Mouse (Mus musculus): Measurements from ENCODE around the gene Rora. TPM values are rescaled to one million over a fixed set of nuclear protein-coding genes. Genes with fewer than 3 reads are reported as not detected.

Rora gene
- polyA plus RNA-seq, 1 experiment from 2014 or later, result 6.1 TPM

DNA sequence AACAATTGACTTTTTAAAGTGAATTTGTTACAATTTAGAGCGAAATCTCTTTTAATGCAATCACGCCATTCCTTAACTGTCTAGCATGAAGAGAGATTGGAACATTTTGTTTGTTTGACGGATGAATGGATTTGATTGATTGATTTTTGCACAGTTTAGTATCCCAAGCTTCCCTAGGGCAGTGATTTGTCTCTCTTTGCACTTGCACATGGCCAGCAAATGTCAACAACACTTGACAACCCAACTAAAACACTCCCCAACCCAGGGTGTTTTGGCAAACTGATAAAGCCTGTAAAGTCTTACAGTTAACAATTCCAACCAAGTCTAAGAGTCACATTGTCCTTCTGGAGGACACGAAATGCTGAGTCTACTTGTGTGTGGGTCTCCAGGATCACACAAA lies 733.7 kb downstream of the Rora start:
- Histone ChIP-seq H3K4me3 (no peak overlapping the region), H3K27me3 (replicated peaks) (no peaks in the 10 kb centered on the region), H3K9ac (no peak overlapping the region), H3K36me3 (no peaks in the 10 kb centered on the region), H3K4me2 (no peak overlapping the region), H3K27ac (replicated peaks) (no peak overlapping the region), H3K4me1 (peaks cover 5% of the 10 kb centered on the region), H3K9me3 (no peaks in the 10 kb centered on the region)
- no peak for ATAC-seq (ENCODE audit: extremely low read depth, insufficient number of reproducible peaks, low FRiP score, low TSS enrichment)
- WGBS, result 67% methylated on average over 4 of the region's 4 CpGs

DNA sequence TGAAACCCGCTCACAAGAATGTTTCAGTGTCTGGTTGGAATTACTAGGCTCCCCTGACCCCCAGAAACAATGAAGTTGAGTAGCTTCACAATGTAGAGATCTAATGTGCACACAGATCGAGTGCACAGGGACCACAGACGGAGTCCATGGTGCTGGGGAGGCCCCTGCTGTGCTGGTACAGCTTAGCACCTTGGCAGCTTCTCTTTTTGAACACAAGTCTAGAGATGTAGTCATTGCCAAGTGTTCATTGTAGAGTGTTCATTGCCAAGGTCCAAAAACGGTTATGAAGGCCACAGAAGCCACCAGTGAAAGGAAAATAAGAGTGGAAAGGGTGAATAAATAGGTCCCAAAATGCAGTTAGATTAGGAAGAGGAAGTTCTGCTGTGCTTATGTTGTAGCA lies 737.0 kb downstream of the Rora start:
- Histone ChIP-seq H3K9ac (no peak overlapping the region), H3K36me3 (no peaks in the 10 kb centered on the region), H3K27ac (replicated peaks) (no peak overlapping the region), H3K4me2 (no peak overlapping the region), H3K4me3 (no peak overlapping the region), H3K4me1 (peaks cover 5% of the 10 kb centered on the region), H3K9me3 (no peaks in the 10 kb centered on the region), H3K27me3 (replicated peaks) (no peaks in the 10 kb centered on the region)
- ATAC-seq (ENCODE audit: extremely low read depth, insufficient number of reproducible peaks, low FRiP score, low TSS enrichment), result no peak
- WGBS, result 68% methylated on average over 4 of the region's 4 CpGs

DNA sequence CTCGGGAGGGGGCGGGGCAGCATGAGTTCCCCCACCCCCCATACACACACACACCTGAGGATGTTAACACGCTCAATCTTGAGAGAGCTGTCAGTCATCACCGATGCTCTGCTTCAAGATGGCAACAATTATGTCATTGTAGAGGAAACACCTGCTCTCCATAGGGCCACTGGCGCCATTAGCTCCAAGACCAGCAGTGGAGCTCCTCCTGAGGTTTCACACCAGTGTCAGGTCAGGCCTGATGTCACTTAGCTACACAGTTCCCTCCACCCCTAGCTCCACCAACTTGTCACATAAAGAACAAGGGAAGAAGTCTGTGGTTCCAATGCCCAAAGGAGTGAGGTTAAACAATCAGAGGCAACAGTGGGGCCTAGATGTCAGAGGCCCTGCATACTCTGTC lies 740.6 kb downstream of the Rora start:
- Histone ChIP-seq H3K9ac (no peak overlapping the region), H3K4me1 (peaks cover 17% of the 10 kb centered on the region), H3K27me3 (replicated peaks) (no peaks in the 10 kb centered on the region), H3K36me3 (no peaks in the 10 kb centered on the region), H3K4me2 (no peak overlapping the region), H3K9me3 (no peaks in the 10 kb centered on the region), H3K27ac (replicated peaks) (no peak overlapping the region), H3K4me3 (no peak overlapping the region)
- WGBS, result 82% methylated on average over 5 of the region's 5 CpGs
- no peak for ATAC-seq (ENCODE audit: extremely low read depth, insufficient number of reproducible peaks, low FRiP score, low TSS enrichment)

DNA sequence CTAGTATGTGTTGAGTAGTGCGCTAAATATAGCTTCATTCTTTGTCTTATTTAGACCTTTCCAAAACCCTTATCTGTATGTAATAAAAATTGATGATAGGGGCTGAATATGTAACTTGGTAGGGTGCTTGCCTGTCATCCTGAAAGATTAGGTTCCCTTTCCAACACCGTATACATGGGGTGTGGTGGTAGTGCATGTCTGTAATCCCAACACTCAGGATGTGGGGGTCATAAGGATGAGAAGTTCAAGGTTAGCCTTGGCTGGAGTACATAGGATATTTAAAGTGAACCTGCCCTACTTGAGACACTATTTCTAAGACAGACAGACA lies 743.8 kb downstream of the Rora start:
- Histone ChIP-seq H3K27me3 (replicated peaks) (no peaks in the 10 kb centered on the region), H3K27ac (replicated peaks) (peak overlapping the region; percentile 95), H3K4me2 (peak overlapping the region; percentile 89), H3K4me1 (peaks cover 12% of the 10 kb centered on the region), H3K4me3 (peak overlapping the region; percentile 87), H3K9ac (peak overlapping the region; percentile 95), H3K36me3 (peaks cover 7% of the 10 kb centered on the region; the same call in 1 of the 2 replicates), H3K9me3 (no peaks in the 10 kb centered on the region)
- 51% methylated on average over 2 of the region's 2 CpGs for WGBS
- no peak for ATAC-seq (ENCODE audit: extremely low read depth, insufficient number of reproducible peaks, low FRiP score, low TSS enrichment)

DNA sequence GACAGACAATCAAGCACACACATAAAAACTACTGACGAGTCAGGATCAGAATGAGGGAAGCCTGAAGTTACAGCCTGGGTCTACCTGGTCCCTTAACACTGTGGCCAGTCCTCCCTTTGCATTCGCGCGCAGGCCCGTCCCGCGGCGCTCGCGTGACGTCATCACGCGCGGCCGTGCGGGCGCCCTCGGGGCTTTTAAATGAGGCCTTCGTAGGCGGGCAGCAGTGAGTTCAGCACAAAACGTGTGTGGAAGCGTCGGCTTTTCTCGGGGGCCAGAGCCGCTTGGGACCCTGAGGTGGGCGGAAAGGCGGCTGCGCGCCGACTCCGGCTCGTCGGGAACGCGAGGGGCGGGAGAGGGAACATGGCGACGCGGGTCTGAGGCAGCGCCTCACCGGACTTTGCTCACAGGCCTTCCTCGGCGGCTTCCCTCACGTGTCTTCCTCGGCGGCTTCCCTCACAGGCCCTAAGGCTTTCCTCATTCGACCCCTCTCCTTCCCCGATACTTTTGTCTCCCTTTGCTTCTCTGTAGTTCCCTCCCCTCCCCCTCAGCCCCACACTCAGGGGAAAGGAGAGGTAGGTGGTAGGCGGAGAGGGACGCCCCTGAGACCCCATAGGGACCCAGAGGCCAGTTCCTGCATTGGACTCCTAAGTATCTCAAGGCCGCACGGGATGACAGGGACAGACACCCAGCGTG lies 744.3 kb downstream of the Rora start, which contains the start of gene Ice2:
Gene Ice2 (plus strand): TSS at position 147 of the 693 bp plus-strand sequence.
- Histone ChIP-seq H3K4me2 (peak within 1 kb of the TSS; percentile 89), H3K27me3 (replicated peaks) (no peaks in the 10 kb centered on the region), H3K36me3 (peaks cover 7% of the 10 kb centered on the region; the same call in 1 of the 2 replicates), H3K9ac (peak within 1 kb of the TSS; percentile 95), H3K4me1 (peaks cover 12% of the 10 kb centered on the region), H3K4me3 (peak within 1 kb of the TSS; percentile 87), H3K27ac (replicated peaks) (peak within 1 kb of the TSS; percentile 95), H3K9me3 (no peaks in the 10 kb centered on the region)
- WGBS, result under 1% methylated on average over 53 of the region's 53 CpGs
- peak; percentile 42; the same call in 1 of the 2 replicates for ATAC-seq (ENCODE audit: extremely low read depth, insufficient number of reproducible peaks, low FRiP score, low TSS enrichment)

DNA sequence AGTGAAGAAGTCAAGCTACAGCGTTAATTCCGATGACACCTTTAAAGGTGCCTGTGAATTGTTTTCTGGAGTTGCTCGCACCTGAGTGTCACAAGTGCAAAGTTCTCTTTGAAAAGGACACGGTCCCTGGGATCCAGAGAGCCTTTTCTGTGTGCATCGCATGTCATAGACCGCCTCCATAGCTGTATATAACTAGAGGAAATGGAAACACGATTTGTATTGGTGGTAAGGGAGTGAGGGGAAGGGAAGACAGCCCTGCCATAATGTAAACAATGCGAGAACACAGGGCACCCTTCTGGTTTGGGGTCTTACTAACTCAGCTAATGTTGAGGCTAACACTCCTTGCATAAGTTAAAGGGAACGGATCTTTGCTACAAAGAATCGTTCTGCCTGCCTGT lies 744.9 kb downstream of the Rora start:
- Histone ChIP-seq H3K9ac (peak overlapping the region; percentile 95), H3K4me2 (peak overlapping the region; percentile 89), H3K27ac (replicated peaks) (peak overlapping the region; percentile 95), H3K4me3 (peak overlapping the region; percentile 87), H3K9me3 (no peaks in the 10 kb centered on the region), H3K27me3 (replicated peaks) (no peaks in the 10 kb centered on the region), H3K4me1 (peaks cover 12% of the 10 kb centered on the region), H3K36me3 (peaks cover 7% of the 10 kb centered on the region; the same call in 1 of the 2 replicates)
- no peak for ATAC-seq (ENCODE audit: extremely low read depth, insufficient number of reproducible peaks, low FRiP score, low TSS enrichment)
- WGBS, result 16% methylated on average over 10 of the region's 10 CpGs

DNA sequence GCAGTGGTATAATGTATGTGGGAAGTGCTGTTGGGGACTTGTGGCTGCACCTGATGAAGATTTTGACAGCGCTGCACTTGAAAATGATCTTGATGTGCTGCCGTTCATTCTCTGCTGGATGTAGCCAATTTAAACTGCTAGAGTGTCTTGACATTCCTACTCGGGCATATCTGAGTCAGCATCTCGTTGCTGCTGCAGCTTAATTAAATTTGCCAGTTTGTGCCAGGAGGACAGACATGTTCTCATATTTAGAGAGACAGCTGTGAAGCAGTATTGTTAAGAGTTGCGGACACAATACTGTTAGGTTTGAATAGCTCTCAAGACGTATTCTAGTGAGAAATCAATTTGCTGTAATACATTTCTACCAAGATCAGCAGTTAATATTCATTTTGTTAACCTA lies 751.1 kb downstream of the Rora start:
- Histone ChIP-seq H3K4me2 (no peak overlapping the region), H3K27me3 (replicated peaks) (no peaks in the 10 kb centered on the region), H3K4me1 (no peaks in the 10 kb centered on the region), H3K27ac (replicated peaks) (no peak overlapping the region), H3K4me3 (no peak overlapping the region), H3K36me3 (peaks cover 19% of the 10 kb centered on the region), H3K9me3 (no peaks in the 10 kb centered on the region), H3K9ac (no peak overlapping the region)
- no peak for ATAC-seq (ENCODE audit: extremely low read depth, insufficient number of reproducible peaks, low FRiP score, low TSS enrichment)
- 74% methylated on average over 6 of the region's 6 CpGs for WGBS

DNA sequence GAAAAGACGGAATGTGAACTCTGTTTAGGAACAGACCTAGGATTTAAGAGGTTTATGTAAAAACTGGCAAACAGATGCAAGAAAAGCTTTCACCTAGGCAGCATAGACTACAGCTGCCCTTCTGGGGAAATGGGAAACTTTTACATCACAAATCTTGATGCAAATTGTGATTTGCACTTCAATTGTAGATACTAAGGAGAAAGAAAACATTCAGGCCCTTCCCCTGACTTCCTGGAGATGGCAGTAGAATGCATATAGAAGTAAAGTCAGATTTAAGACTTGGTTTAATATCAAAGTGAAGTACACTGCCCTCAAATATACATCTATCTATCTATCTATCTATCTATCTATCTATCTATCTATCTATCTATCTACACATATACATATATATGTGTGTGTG lies 765.9 kb downstream of the Rora start:
- no peak for ATAC-seq (ENCODE audit: extremely low read depth, insufficient number of reproducible peaks, low FRiP score, low TSS enrichment)
- no peaks in the 10 kb centered on the region for H3K9me3 ChIP-seq
- H3K27ac ChIP-seq (replicated peaks), result no peak overlapping the region
- H3K27me3 ChIP-seq (replicated peaks), result no peaks in the 10 kb centered on the region
- H3K36me3 ChIP-seq, result peaks cover 67% of the 10 kb centered on the region
- no peak overlapping the region for H3K4me2 ChIP-seq
- no peak overlapping the region for H3K4me3 ChIP-seq
- H3K9ac ChIP-seq, result no peak overlapping the region
- no peaks in the 10 kb centered on the region for H3K4me1 ChIP-seq
- WGBS, result 86% methylated on average over 1 of the region's 1 CpGs

DNA sequence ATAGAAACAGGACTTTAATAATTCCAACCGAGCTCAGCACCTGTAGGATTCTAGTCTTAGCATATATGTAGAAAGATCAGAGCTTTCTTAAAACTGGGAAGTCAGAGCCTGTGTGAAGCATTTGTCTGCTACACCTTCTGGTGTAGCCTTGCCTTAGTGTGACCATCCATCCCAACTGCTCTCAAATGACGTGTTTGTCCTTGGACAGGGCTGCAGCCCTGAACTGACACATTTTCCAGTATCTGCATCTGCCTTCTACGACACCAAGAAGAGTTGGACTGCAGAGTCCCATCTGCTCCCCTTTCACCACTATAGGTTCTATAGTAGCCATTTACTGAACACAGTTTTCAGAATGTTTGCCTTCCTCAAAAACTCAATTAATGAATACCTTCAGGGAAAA lies 776.9 kb downstream of the Rora start:
- Histone ChIP-seq H3K9me3 (no peaks in the 10 kb centered on the region), H3K9ac (no peak overlapping the region), H3K27me3 (replicated peaks) (no peaks in the 10 kb centered on the region), H3K27ac (replicated peaks) (no peak overlapping the region), H3K36me3 (peaks cover 59% of the 10 kb centered on the region), H3K4me2 (no peak overlapping the region), H3K4me1 (peaks cover 14% of the 10 kb centered on the region), H3K4me3 (no peak overlapping the region)
- WGBS, result 80% methylated on average over 3 of the region's 3 CpGs
- no peak for ATAC-seq (ENCODE audit: extremely low read depth, insufficient number of reproducible peaks, low FRiP score, low TSS enrichment)

DNA sequence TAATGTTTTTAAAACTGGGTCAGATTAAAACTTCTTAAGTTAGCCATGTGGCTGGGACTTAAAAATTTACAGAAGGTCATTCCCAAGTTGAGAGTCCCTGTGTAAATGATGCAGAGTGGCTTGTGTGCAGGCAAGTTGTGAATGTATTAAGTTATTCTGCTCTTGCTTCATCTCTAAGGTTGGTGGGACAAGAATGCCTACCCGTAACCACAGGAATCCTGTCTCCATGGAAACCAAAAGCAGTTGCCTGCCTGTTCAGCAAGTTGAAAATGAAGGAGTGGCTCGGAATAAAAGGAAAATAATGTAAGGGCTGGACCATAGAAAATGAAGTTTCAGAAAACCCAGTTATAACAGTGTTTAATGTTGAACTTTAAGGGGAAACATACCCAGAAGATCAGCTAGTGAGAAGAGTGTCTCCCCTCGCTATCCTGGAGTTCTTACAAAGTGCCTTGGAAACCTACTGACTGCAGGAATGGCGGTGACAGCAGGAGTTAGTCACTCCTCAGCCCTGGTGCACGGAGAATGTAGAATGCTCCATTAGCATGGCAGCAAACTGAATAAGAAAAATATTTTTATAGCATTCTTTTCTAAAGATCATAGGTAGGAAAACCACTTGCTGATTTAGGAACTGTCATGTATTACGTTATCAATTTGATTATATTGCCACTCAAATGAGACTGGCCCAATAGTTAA lies 778.4 kb downstream of the Rora start:
- Histone ChIP-seq H3K9me3 (no peaks in the 10 kb centered on the region), H3K4me3 (no peak overlapping the region), H3K4me2 (no peak overlapping the region), H3K36me3 (peaks cover 47% of the 10 kb centered on the region), H3K4me1 (peaks cover 14% of the 10 kb centered on the region), H3K27ac (replicated peaks) (peak overlapping the region; percentile 25), H3K9ac (no peak overlapping the region), H3K27me3 (replicated peaks) (no peaks in the 10 kb centered on the region)
- WGBS, result 40% methylated on average over 6 of the region's 6 CpGs
- no peak for ATAC-seq (ENCODE audit: extremely low read depth, insufficient number of reproducible peaks, low FRiP score, low TSS enrichment)

DNA sequence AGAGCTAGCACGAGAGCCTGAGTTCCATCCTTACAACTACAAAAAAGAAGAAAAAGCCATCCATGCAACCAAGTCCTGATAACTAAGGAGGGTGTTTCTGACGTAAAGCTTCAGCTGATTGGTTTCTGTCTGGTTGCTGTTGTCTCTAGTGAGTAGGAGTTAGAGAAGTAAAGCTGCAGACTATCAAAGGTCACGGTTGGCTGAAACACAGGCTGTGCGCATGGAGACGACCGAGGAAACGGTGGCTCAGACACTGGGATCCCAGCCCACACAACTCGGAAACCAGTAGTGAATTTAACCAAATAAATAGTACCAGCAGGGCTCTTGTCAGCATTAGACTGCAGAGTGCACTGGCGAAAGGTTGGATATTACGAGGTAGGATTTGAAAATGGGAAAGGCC lies 781.6 kb downstream of the Rora start:
- H3K27ac ChIP-seq (replicated peaks), result no peak overlapping the region
- WGBS, result 60% methylated on average over 10 of the region's 10 CpGs
- H3K4me3 ChIP-seq, result no peak overlapping the region
- no peak overlapping the region for H3K9ac ChIP-seq
- no peak for ATAC-seq (ENCODE audit: extremely low read depth, insufficient number of reproducible peaks, low FRiP score, low TSS enrichment)
- peaks cover 20% of the 10 kb centered on the region for H3K4me1 ChIP-seq
- H3K9me3 ChIP-seq, result no peaks in the 10 kb centered on the region
- peaks cover 21% of the 10 kb centered on the region for H3K36me3 ChIP-seq
- no peak overlapping the region for H3K4me2 ChIP-seq
- no peaks in the 10 kb centered on the region for H3K27me3 ChIP-seq (replicated peaks)

DNA sequence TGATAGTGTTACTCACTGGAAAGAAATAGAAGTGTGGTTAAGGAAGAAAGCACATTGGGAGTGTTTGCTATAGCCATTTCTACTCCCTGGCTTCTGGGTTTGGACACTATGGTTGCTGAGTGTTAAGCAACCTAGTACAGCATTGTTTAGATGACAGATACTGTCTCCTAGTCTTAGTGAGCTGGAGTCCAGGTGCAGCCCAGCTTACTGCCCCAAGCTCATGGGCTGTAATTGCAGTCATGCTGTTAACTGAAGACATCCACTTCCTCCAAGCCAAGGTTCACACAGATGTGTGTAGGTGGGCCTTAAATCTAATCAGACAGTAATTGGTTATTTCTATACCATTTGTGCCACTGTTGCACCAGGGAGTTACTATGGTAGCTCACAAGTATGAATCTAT lies 782.1 kb downstream of the Rora start:
- H3K4me1 ChIP-seq, result peaks cover 21% of the 10 kb centered on the region
- no peak overlapping the region for H3K9ac ChIP-seq
- ATAC-seq (ENCODE audit: extremely low read depth, insufficient number of reproducible peaks, low FRiP score, low TSS enrichment), result no peak
- H3K27me3 ChIP-seq (replicated peaks), result no peaks in the 10 kb centered on the region
- H3K4me3 ChIP-seq, result no peak overlapping the region
- no peaks in the 10 kb centered on the region for H3K9me3 ChIP-seq
- H3K4me2 ChIP-seq, result no peak overlapping the region
- no peak overlapping the region for H3K27ac ChIP-seq (replicated peaks)
- peaks cover 16% of the 10 kb centered on the region for H3K36me3 ChIP-seq

Data from heart, embryonic 13.5 days (tissue).